Mouse (Mus musculus) cortical plate, adult 2 months (tissue): Measurements from ENCODE around the gene Defa31.
"Not testable (repeated sequence)": the region's sequence is repeated elsewhere in the genome, so short reads cannot be mapped to it uniquely, and the experiment has no call there.

Experiments used
- CTCF ChIP-seq: fragments of 200-500 bp; IDR thresholded peaks from 2 replicates; pipeline ENCODE4 v1.5.1; 2011; ENCODE audit warnings: mild to moderate bottlenecking, control low read depth, low read length; ENCODE audit not compliant: insufficient read depth; ENCODE audit errors: extremely low read depth
- POLR2A ChIP-seq: fragments of 200-500 bp; IDR thresholded peaks from 2 replicates; pipeline ENCODE4 v1.6.1; 2011; ENCODE audit warnings: mild to moderate bottlenecking, low read length, control low read depth; ENCODE audit not compliant: insufficient read depth; ENCODE audit errors: extremely low read depth

- not testable (repeated sequence) for TF ChIP-seq POLR2A, CTCF
Observed at GRCm38 (mm10) chr8:21161977-21162376, 29.4 kb upstream of the Defa31 start, which contains the start of gene Defa22.
